Mouse (Mus musculus): ENCODE measurements at regions not wholly inside any gene's neighbourhood (a gene's known extent, or its start where the extent isn't known, plus 50 kb on each side); places are given as distances from the start of the nearest gene placed in this dataset.

- Histone ChIP-seq H3K27ac (no peak overlapping the region), H3K9ac (no peak overlapping the region), H3K36me3 (no peaks in the 10 kb centered on the region), H3K9me3 (replicated peaks) (no peaks in the 10 kb centered on the region), H3K4me2 (no peak overlapping the region), H3K4me3 (replicated peaks) (no peak overlapping the region), H3K27me3 (no peaks in the 10 kb centered on the region), H3K4me1 (no peaks in the 10 kb centered on the region)
- 94% methylated on average over 2 of the region's 2 CpGs for WGBS
- ATAC-seq (replicated peaks; ENCODE audit: low FRiP score): no peak
Measured at GRCm38 (mm10) chr14:70839126-70839525, 239.5 kb upstream of the Fam160b2 start.

- no peak overlapping the region for H3K4me2 ChIP-seq
- WGBS: 11% methylated on average over 6 of the region's 6 CpGs
- H3K4me3 ChIP-seq (replicated peaks): no peak overlapping the region
- H3K9ac ChIP-seq: no peak overlapping the region
- no peaks in the 10 kb centered on the region for H3K9me3 ChIP-seq (replicated peaks)
- H3K36me3 ChIP-seq: no peaks in the 10 kb centered on the region
- H3K27ac ChIP-seq: no peak overlapping the region
- H3K27me3 ChIP-seq: no peaks in the 10 kb centered on the region
- peaks cover 8% of the 10 kb centered on the region; the same call in 1 of the 2 replicates for H3K4me1 ChIP-seq
- no peak for ATAC-seq (replicated peaks; ENCODE audit: low FRiP score)
Measured at GRCm38 (mm10) chr14:70837528-70837927, 237.9 kb upstream of the Fam160b2 start.

- ATAC-seq (replicated peaks; ENCODE audit: low FRiP score): peak; percentile 46; the same call in 1 of the 2 replicates
- 18% methylated on average over 5 of the region's 5 CpGs for WGBS
Measured at GRCm38 (mm10) chr14:70833238-70833637, 233.6 kb upstream of the Fam160b2 start.

GRCm38 (mm10) chr14:70832462-70833212, 233.0 kb upstream of the Fam160b2 start:
- Histone ChIP-seq H3K4me2 (no peak overlapping the region), H3K36me3 (no peaks in the 10 kb centered on the region), H3K27me3 (no peaks in the 10 kb centered on the region), H3K9me3 (replicated peaks) (no peaks in the 10 kb centered on the region), H3K4me3 (replicated peaks) (no peak overlapping the region), H3K4me1 (peaks cover 10% of the 10 kb centered on the region; the same call in 1 of the 2 replicates), H3K9ac (no peak overlapping the region), H3K27ac (no peak overlapping the region)
- ATAC-seq (replicated peaks; ENCODE audit: low FRiP score): no peak
- 46% methylated on average over 16 of the region's 16 CpGs for WGBS

More at GRCm38 (mm10) chr14:70833238-70833637, 233.6 kb upstream of the Fam160b2 start:
- no peak overlapping the region for H3K4me2 ChIP-seq
- no peaks in the 10 kb centered on the region for H3K36me3 ChIP-seq
- H3K9me3 ChIP-seq (replicated peaks): no peaks in the 10 kb centered on the region
- peaks cover 10% of the 10 kb centered on the region; the same call in 1 of the 2 replicates for H3K4me1 ChIP-seq
- H3K4me3 ChIP-seq (replicated peaks): no peak overlapping the region
- no peak overlapping the region for H3K27ac ChIP-seq
- no peaks in the 10 kb centered on the region for H3K27me3 ChIP-seq
- H3K9ac ChIP-seq: no peak overlapping the region

GRCm38 (mm10) chr14:70832042-70832441, 232.4 kb upstream of the Fam160b2 start:
- H3K4me1 ChIP-seq: peaks cover 10% of the 10 kb centered on the region; the same call in 1 of the 2 replicates
- WGBS: 74% methylated on average over 3 of the region's 3 CpGs
- H3K36me3 ChIP-seq: no peaks in the 10 kb centered on the region
- H3K27me3 ChIP-seq: no peaks in the 10 kb centered on the region
- H3K4me2 ChIP-seq: no peak overlapping the region
- H3K9ac ChIP-seq: no peak overlapping the region
- H3K9me3 ChIP-seq (replicated peaks): no peaks in the 10 kb centered on the region
- no peak overlapping the region for H3K27ac ChIP-seq
- no peak for ATAC-seq (replicated peaks; ENCODE audit: low FRiP score)
- H3K4me3 ChIP-seq (replicated peaks): no peak overlapping the region

Data from kidney, embryonic 15.5 days (tissue).